Mouse (Mus musculus) cortical plate, adult 2 months (tissue): ENCODE data around the gene Tsks.

Experiments
- CTCF ChIP-seq: fragments of 200-500 bp; IDR thresholded peaks from 2 replicates; pipeline ENCODE4 v1.5.1; 2011; ENCODE audit warnings: mild to moderate bottlenecking, control low read depth, low read length; ENCODE audit not compliant: insufficient read depth; ENCODE audit errors: extremely low read depth
- POLR2A ChIP-seq: fragments of 200-500 bp; IDR thresholded peaks from 2 replicates; pipeline ENCODE4 v1.6.1; 2011; ENCODE audit warnings: mild to moderate bottlenecking, low read length, control low read depth; ENCODE audit not compliant: insufficient read depth; ENCODE audit errors: extremely low read depth

DNA sequence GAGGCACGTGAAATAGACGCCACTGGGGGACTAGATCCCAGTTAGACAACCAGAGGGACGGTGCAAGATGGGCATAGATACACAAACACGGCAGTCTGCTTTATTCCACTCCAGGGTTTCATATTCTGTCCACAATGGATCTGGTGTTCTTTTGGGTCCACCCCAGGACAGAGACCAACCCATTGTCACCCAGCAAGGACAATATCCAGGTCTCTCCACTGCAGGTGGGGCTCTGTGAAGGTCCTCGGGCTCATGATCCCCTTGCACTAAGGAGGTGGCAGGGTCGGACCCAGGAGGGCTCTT lies 32.1 kb downstream of the Tsks start:
- TF ChIP-seq CTCF (no peak), POLR2A (no peak)
